Mouse (Mus musculus): ENCODE data around the gene Perm1. TPM values are rescaled to one million over a fixed set of nuclear protein-coding genes. Genes with fewer than 3 reads are reported as not detected.

The Perm1 gene
- total RNA-seq (2014; fragmentation: Nextera tagmentation) (not detected in 2 replicates), total RNA-seq (2017) (0.05 TPM in 1 of 2 replicates, not detected in the other)

DNA sequence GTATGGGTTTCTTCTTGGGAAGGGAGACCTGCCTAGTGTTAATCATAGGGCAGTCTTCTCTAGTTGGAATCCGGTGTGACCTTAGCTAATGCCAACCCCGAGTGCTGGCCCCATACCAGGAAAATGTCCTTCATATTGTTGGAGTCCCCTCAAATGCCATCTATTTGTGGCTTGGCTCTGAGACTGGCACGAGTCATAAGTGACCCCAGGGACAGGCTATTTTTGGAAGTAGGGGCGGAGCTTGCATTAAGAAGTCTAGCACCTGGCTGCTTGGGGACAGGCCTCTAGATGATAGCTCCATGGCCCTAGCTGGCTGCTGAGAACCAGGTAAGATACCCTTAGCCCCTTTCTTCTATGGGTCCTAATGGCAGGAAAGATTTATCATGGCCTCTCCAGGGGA, at the start of gene Perm1:
Gene Perm1, plus strand, starts transcription at position 220 of the 400 bp plus-strand sequence.
- no peak for ATAC-seq (replicated peaks; ENCODE audit: poor library complexity, severe bottlenecking)

DNA sequence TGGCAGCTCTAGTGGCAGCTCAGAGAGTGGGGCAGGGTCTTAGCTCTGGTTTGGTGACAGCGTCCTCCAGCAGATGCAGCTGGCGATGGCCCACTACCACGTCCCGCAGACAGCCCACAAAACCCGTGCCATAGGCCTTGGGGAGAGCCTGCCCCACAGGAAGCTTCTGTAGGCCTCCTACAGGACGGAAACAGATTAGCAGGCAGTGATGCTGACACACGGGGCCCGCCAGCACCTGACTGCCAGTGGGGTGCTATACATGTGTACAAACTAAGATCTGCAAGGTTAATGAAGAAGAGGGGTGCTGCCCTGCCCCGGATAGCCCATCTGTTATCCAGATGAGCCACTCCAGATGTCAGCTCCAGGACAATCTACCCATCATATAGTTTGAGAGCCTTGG, 49.2 kb upstream of the Perm1 start:
- peak; percentile 33; the same call in 1 of the 2 replicates for ATAC-seq (replicated peaks; ENCODE audit: poor library complexity, severe bottlenecking)

DNA sequence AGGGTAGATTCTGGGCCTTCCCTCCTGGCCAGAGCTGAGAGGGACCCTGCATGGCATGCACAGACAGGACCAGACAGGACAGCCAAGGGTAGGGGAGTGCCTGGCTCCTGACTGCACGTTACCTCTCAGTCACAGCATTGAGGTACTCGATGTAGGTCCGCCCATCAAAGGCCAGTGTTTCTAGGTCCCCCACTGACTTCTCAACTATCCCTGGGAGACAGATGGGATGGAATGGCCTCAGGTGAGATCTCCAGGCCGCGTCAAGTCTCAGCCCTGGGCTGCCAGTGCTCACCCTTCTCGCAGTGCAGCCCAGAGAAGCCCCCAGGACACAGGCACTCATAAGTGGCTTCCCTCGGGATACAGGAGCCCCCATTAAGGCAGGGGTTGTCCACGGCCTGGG, 47.1 kb upstream of the Perm1 start:
- no peak for ATAC-seq (replicated peaks; ENCODE audit: poor library complexity, severe bottlenecking)

DNA sequence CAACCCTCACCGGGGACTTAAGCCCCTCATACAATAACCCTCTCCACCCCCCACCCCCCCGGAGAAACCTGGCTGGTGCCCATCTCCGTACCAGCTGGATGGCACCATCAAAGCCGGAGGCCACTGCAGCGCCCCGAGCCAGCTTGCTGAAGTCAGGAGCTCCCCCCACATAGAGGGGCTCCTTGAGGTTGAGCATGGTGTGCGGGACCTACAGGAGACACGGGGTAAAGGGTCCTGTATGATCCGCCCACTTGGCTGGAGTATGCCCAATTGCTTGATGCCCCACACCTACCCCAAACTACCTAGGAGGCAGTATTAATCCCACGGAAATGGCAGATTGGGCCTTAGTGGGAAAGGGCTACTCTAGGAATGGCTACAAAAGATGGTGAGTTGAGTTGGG, 46.5 kb upstream of the Perm1 start:
- no peak for ATAC-seq (replicated peaks; ENCODE audit: poor library complexity, severe bottlenecking)

DNA sequence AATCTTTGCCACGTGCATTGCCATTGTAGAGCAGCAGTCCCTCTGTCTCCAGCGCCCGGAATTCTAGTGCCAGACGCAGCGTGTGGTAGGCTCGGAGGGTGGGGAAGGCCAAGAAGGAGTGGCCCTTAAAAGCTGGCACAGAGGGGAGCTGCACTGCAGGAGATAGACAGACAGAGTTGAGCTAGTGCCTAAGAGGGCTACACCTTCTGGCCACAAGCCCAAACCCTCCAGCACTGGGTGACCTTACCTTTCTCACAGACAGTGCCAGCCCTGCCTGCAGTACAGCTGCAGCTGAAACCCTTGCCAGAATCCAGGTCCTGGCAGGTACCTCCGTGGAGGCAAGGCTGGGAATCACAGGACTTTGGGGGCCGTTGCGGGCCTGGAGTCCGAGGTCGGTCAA, 43.8 kb upstream of the Perm1 start:
- no peak for ATAC-seq (replicated peaks; ENCODE audit: poor library complexity, severe bottlenecking)

DNA sequence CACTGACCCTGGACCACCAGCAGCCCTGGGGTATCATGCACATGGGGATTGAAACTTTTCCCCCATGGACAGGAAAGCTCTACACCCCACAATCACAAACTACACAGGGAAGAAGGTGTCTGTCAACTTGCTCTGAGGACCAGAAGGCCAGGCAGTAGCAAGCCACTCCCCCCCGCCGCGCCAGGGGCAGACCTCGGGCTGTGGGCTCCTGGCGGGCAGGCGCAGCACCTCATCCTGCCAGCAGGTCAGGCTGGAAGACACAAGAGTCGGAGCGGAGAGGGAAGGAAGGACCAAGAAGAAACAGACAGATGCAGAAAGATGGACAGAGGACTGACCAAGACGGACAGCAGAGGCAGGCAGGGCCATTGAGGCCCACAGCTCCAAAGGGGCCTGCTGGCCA, 38.0 kb upstream of the Perm1 start:
- no peak for ATAC-seq (replicated peaks; ENCODE audit: poor library complexity, severe bottlenecking)

DNA sequence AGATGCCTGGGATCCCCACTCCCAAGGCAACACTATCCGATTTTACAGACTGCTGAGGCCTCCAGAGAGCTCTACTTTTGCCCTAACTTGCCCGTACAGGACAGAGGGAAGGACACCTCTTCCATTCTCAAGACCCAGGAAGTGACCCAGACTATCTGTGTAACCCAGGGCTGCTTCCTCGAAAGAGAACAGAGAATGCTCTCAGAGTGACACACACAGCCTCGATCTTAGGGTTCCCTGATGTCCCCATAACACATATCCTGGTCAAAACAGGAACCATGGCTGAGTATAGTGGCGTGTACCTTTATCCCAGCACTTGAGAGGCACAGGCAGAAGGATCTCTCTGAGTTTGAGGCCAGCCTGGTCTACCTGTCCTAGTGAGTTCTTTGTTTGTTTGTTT, 31.9 kb upstream of the Perm1 start:
- ATAC-seq (replicated peaks; ENCODE audit: poor library complexity, severe bottlenecking), result peak; percentile 54

DNA sequence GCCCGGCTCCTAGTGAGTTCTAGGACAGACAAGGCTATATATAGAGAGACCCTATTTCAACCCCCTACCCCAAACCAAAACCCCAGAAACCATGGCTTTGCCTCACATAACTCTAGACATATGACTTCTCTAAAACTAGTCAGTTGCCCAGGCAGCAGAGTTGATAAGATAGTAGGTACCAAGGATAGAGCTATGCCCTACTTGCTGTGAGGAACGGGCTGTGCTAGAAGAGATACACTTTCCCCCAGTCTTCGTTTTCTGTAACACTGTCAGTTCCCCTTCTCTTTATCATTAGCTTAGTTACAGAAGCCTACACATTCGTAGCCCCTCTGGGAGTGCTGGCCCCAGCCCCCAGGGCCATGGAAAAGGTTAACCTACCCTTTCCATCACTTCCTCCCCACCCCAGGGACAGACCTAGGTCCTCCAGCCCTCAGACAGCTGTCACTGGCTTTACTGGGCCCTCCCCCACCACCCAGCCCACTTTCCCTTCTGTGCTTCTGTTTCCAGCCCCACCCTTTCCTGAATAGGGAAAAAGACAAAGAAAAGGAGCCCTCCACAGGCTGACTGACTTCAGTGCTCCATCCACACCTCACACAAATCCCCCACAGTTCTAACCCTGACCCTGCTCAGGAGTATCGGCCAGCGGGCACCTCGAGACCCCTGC, 31.2 kb upstream of the Perm1 start:
- no peak for ATAC-seq (replicated peaks; ENCODE audit: poor library complexity, severe bottlenecking)

DNA sequence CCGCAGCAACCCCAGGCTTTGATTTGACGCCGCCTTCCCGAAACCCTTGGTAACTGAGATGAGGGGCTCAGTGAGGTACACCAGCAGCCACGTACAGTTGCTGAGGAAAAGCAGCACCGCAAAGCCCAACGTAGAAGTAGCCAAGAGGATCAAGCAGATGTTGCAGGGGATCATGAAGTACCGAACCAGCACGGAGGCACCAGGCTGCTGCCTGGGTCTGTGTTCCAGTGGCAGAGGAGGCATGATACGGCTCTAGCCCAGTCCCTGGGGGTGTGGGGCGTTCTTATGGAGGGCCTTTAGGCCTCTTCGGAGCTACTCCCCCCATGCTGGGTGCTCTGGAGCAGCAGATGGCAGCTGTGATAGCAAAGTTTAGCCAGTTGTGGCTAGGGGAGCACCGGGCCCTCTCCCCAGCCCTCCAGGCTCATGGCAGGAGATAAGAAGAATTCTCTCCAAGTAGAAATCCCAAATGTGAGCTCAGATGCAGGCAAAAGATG, 30.2 kb upstream of the Perm1 start:
- ATAC-seq (replicated peaks; ENCODE audit: poor library complexity, severe bottlenecking), result no peak

DNA sequence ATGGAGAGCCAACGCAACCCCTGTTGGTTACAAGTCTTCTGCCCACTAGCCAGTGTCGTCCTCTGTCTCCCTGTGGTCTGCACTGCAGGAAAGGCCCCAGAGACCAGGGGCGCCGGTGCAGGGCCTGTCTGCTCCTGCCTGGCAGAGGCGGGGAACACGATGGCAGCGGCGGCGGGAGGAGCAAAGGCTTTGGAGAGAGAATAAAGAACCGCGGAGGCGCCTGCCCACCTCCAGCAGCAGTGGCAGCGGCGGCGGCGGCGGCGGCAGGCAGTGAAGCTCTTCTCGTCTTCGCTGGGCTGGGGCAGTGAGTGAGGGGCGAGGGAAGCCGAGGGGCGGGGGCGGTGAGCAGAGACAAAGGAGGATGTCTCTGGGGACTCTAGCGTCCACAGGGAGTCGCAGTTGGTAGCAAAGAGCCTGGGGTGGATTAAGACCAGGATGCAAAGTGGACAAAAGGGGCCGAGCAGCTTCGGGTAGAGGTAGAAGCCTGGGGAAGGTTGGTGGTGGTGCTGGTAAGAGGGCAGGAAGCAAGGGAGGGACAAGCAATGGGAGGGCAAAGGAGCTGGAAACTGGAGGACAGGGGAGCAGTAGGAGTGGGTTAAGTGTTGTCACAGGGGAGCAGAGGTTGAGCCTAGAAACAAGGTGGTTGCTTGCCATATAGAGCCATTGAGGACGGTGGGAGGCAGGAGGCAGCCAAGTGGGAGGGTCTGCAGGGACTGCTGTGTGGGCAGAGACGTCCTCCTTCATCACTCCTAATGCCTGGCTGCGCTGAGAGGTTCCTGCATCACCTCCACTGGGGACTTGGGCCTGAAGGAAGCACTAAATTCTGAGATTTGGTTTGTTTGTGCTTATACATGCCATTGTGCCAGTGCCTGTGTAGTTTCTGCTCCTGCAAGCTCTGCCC, 29.5 kb upstream of the Perm1 start:
- no peak for ATAC-seq (replicated peaks; ENCODE audit: poor library complexity, severe bottlenecking)

DNA sequence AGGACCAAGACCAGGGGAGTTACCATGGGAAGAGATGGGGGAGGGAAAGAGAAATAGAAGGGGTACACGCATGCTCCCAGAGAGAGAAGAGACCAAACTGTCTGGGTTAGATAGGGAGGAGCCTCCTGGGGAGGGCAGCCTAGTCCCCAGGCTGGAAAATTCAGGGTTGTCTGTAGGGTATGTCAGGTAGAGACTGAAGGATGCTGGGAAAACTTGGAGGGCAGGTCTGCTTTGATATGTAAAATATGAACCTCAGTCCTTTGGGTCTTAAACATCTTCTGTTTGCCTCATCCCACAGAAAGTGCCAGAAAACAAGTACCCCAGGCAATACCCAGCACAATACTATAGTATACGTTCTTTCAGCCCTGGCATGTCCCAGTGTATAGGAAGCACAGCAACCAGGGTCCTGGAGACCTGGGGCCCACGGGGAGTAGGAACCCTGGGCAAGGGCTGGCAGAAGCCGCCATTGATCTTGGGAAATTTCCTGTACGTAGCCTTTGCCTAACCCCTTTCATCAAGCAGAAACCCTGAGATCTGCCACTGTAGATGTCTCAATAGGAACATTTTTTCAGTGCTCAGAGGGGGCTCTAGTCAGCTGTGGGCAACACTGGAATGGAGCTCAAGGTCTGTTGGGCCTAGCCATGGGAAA, 27.4 kb upstream of the Perm1 start:
- ATAC-seq (replicated peaks; ENCODE audit: poor library complexity, severe bottlenecking), result peak; percentile 81

DNA sequence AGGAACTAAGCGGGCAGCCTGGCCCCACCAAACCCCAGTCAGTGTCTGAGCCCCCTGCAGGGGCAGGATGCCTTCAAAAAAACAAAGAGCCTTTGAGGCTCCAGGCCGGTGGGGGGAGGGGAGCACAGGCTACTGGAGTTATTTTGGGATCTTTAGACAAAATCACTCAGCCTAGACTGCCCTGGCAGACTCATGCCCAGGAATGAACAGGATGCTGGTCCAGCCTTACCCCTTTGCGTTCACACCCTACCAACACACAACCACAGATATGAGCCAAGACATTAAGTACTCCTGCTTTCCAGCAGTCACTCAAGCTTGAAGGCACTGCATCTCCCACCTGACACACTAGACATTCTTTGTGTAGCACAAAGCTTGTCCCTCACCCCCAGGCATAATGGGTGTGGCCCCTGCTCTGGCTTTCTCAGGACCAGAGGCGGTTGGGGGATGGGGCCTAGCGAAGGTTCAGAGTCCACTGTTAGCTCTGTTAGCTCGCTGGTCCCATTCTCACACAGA, 26.8 kb upstream of the Perm1 start:
- ATAC-seq (replicated peaks; ENCODE audit: poor library complexity, severe bottlenecking), result peak; percentile 7

DNA sequence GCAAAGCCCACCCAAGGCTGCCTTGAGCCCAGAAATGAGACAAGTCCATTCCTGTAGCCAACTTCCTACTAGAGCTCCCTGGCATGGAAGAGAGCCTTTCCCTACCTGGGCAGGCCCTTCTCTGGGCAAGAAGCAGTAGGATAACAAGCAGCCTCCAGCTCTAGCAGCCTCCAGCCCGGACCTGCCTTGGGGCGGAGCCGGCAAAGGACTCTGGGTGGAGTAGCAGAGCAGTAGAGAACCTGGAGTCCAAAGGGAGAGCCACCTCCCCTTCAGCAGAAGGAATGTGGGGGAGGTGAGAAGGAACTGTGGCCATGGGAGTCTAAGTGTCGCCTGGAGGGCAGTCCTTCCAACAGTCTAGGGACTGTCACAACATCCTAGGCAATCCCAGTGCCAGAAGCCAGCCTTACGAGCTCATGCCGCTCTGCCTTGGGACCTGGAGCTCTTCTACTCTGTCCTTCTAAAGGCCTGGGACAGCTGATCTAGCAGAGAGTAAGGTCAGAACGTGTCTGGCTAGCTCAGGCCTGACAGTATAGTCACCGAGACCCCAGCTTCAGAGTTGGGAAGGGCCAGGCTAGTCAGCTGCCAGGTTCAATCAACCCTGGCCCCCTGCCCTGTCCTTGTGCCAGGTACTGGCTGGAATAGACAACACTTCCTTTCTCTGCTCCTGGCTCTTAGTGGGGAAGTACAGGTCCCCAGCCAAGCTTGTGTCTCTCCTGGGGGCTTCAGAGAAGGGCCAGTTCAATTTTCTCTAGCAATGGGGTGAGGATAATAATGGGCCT, 23.1 kb upstream of the Perm1 start:
- no peak for ATAC-seq (replicated peaks; ENCODE audit: poor library complexity, severe bottlenecking)

DNA sequence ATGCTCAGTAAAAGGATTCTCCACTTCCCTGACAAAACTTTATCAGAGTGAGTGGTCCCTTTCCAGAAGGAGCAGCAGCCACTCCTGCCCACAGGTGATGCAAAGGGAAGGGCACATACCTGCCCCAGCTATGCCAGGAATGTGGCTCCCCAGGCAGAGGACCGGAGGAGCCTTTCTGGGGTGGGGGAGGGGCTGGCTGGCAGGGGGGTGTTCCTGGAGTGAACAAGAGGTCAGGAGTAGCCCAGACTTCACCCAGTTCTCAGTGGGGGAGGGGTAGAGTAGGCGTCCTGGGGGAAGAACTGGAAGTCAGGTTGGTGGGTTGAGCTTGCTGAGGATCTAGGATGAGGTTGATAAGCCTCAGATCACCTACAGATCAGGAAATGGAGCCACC, 22.5 kb upstream of the Perm1 start:
- ATAC-seq (replicated peaks; ENCODE audit: poor library complexity, severe bottlenecking), result no peak

DNA sequence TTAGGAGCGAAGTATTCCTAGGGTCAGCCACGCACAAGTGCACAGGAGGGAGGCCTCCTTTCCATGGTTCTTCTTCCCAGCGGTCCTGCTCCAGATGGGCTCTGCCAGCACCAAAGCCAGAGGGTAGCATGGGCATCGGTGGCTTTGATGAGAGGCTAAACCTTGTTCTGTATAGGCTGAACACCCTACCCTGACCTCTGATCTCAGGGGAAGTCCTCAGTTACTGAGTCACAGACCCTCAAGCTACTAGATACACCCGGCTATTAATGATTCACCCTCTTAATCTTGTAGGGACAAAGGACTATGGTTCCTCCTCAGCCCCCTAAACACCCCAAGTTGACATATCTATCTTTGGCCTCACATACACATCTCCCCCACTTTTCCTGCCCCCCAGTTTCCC, 21.8 kb upstream of the Perm1 start:
- no peak for ATAC-seq (replicated peaks; ENCODE audit: poor library complexity, severe bottlenecking)

DNA sequence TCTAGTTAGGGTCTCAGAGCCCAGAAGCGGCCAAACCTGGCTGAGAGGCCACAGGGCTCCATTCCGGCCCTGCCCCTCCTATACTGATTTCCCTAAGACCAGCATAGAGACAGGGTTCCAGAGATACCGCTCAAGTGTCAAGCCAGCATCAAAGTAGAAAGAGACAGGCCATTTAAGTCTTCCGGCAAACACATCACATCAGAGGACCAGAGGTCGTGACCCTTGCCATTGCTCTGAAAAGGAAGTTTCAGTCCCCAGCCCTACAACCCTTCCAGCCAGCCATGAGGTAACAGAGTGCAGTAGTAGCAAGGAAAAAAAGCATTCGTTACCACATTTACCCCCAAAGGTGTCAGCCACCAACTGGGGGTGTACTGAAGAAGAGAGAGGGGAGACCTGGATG, 21.3 kb upstream of the Perm1 start:
- no peak for ATAC-seq (replicated peaks; ENCODE audit: poor library complexity, severe bottlenecking)

DNA sequence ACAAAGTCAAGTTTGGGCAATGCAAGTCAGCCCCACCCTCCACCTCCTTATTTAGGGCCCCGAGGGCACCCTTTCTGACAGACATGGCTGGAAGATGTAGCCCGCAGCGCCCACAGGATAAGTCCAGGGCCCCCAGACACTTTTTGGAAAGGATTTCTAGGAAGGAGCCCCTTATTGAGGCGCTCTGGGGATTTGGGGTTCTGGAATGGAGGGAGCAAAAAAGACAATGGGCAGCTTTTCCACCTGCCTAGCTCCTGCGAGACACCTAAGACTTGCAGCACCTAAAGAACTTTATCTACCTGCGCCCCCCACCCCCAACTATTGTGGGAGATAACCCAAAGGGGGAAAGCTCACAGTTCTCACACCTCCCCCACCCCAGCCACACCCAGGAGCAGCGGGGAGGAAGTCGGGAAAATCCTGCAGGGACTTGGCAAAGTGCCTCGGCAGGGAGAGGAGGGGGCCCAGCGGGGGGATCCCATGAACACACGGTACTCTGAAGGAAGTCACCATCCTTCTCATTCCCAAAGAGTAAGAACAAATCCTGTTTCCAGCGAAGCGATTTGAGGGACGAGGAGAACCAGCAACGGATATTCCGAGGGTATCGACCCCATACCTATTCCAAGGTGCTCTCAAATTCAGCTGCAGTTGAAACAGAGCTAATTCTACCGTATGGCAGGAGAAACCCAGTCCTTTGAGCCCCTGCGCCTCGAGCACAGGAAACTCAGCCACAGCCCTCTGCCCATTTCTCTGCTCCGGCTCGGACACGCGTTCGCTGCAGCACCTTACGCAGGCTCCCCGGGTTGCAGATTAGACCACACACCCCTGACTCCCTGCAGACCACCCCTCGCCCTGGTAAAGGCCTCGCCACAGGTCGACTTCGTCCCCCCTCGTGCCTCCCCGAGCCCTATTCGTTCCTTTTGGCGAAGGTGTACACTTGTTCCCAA, 19.5 kb upstream of the Perm1 start:
- no peak for ATAC-seq (replicated peaks; ENCODE audit: poor library complexity, severe bottlenecking)

DNA sequence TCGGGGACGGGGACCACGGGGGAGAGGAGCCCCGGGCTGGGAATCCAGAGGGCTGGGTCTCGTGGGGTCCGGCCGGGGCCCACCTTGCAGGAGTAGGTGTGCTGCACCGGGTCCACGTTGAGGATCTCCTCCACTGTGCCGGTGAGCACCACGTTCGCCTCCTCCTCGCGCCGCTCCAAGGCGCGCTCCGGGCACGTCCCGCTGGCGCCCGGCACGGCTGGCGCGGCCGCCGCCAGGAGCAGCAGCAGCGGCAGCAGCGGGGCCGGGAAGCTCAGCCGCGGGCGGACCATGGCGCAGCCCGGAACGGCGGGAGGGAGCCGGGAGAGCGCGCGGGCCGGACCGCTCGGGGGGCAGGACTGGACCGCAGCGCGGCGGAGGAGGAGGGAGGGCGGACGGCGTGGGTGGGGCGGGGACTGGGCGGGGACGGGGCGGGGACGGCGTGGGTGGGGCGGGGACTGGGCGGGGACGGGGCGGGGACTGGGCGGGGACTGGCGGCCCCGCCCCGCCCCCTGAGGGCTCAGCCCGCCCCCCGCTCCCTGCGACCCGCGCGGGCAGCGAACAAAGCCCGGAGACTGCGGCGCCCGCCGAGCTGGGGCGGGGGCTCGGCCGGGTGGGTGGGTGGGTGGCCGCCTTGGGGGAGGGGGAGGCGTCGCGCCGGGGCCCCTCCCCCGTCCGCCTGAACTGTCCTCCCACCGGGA, 18.4 kb upstream of the Perm1 start, which contains the start of gene Agrn:
Gene Agrn, minus strand, starts transcription at position 358 of the 698 bp plus-strand sequence.
- peak; percentile 61 for ATAC-seq (replicated peaks; ENCODE audit: poor library complexity, severe bottlenecking)
